Mouse (Mus musculus) lung, embryonic 15.5 days (tissue): Measurements from ENCODE around the gene Osbpl11. TPM values are rescaled to one million over a fixed set of nuclear protein-coding genes. Genes with fewer than 3 reads are reported as not detected.

Experiments used
- ATAC-seq: fragments of 200-750 bp; cut with Nextera tagmentation; 2 replicates; pipeline ENCODE4 v1.8.0; 2017; ENCODE audit warnings: moderate number of reproducible peaks, borderline replicate concordance; ENCODE audit not compliant: low FRiP score, low TSS enrichment; ENCODE audit errors: extremely low read depth
- H3K27ac ChIP-seq: fragments of 300-500 bp; sonication (generic); 2 replicates; pipeline ENCODE4 v1.5.1; 2015; ENCODE audit warnings: moderate library complexity, mild to moderate bottlenecking, inconsistent platforms
- H3K27me3 ChIP-seq: fragments of 300-500 bp; sonication (generic); 2 replicates; pipeline ENCODE4 v1.6.1; 2015; ENCODE audit warnings: inconsistent platforms
- H3K36me3 ChIP-seq: fragments of 300-500 bp; sonication (generic); 2 replicates; pipeline ENCODE4 v1.6.1; 2015; ENCODE audit warnings: inconsistent platforms
- H3K4me1 ChIP-seq: fragments of 300-500 bp; sonication (generic); 2 replicates; pipeline ENCODE4 v1.6.1; 2015; ENCODE audit warnings: inconsistent platforms
- H3K4me2 ChIP-seq: fragments of 300-500 bp; sonication (generic); 2 replicates; pipeline ENCODE4 v1.6.1; 2015; ENCODE audit warnings: inconsistent platforms, mild to moderate bottlenecking, moderate library complexity
- H3K4me3 ChIP-seq: fragments of 300-500 bp; sonication (generic); 2 replicates; pipeline ENCODE4 v1.5.1; 2015; ENCODE audit warnings: mild to moderate bottlenecking, inconsistent platforms
- H3K9ac ChIP-seq: fragments of 300-500 bp; sonication (generic); 2 replicates; pipeline ENCODE4 v1.6.1; 2015; ENCODE audit warnings: inconsistent platforms
- H3K9me3 ChIP-seq: fragments of 300-500 bp; sonication (generic); 2 replicates; pipeline ENCODE4 v1.6.1; 2016; ENCODE audit warnings: inconsistent platforms
- WGBS: fragments of 180-500 bp; shearing (Covaris S2); methylation state at CpG from one replicate; pipeline ENCODE4 v1.1.7; 2015; 5-methylcytosine and 5-hydroxymethylcytosine counted together
- polyA plus RNA-seq: library from polyadenylated mRNA; unstranded; fragments of >200 nt; fragmentation: Nextera tagmentation; extraction: Ambion mirVana; gene quantifications from 2 replicates; pipeline ENCODE4 v1.2.1, GENCODE M21; 2015

Osbpl11 gene
- polyA plus RNA-seq, 1 experiment from 2014 or later: 19.1 TPM

GRCm38 (mm10) chr16:33283079-33283478 lies 98.2 kb downstream of the Osbpl11 start:
- H3K36me3 ChIP-seq: peaks cover 64% of the 10 kb centered on the region
- no peak overlapping the region for H3K4me3 ChIP-seq
- H3K4me2 ChIP-seq: no peak overlapping the region
- H3K9ac ChIP-seq: no peak overlapping the region
- no peak for ATAC-seq
- WGBS: 71% methylated on average over 1 of the region's 1 CpGs
- H3K27ac ChIP-seq: no peak overlapping the region
- no peaks in the 10 kb centered on the region for H3K27me3 ChIP-seq
- H3K4me1 ChIP-seq: no peaks in the 10 kb centered on the region
- H3K9me3 ChIP-seq: no peaks in the 10 kb centered on the region

GRCm38 (mm10) chr16:33288536-33288935 lies 103.7 kb downstream of the Osbpl11 start:
- Histone ChIP-seq H3K4me2 (no peak overlapping the region), H3K9me3 (no peaks in the 10 kb centered on the region), H3K9ac (no peak overlapping the region), H3K36me3 (peaks cover 84% of the 10 kb centered on the region), H3K4me1 (no peaks in the 10 kb centered on the region), H3K4me3 (no peak overlapping the region), H3K27me3 (no peaks in the 10 kb centered on the region), H3K27ac (no peak overlapping the region)
- WGBS: 88% methylated on average over 9 of the region's 9 CpGs
- ATAC-seq: no peak

GRCm38 (mm10) chr16:33289981-33290380 lies 105.1 kb downstream of the Osbpl11 start:
- Histone ChIP-seq H3K36me3 (peaks cover 94% of the 10 kb centered on the region), H3K9me3 (no peaks in the 10 kb centered on the region), H3K4me3 (no peak overlapping the region), H3K4me1 (no peaks in the 10 kb centered on the region), H3K27ac (no peak overlapping the region), H3K27me3 (no peaks in the 10 kb centered on the region), H3K9ac (no peak overlapping the region), H3K4me2 (no peak overlapping the region)
- no peak for ATAC-seq
- 80% methylated on average over 7 of the region's 7 CpGs for WGBS

GRCm38 (mm10) chr16:33292241-33292640 lies 107.4 kb downstream of the Osbpl11 start:
- no peak overlapping the region for H3K4me3 ChIP-seq
- H3K9ac ChIP-seq: no peak overlapping the region
- peaks cover 97% of the 10 kb centered on the region for H3K36me3 ChIP-seq
- WGBS: 93% methylated on average over 7 of the region's 7 CpGs
- no peak overlapping the region for H3K27ac ChIP-seq
- no peaks in the 10 kb centered on the region for H3K9me3 ChIP-seq
- ATAC-seq: no peak
- H3K4me1 ChIP-seq: no peaks in the 10 kb centered on the region
- H3K27me3 ChIP-seq: no peaks in the 10 kb centered on the region
- H3K4me2 ChIP-seq: no peak overlapping the region

Other genes with a start within 250 kb of the Osbpl11 start
- gene Iqcg, start 128.9 kb upstream of the Osbpl11 start, polyA plus RNA-seq: 4.1 and 4.3 TPM in 2 replicates
- 891 and 974 TPM in 2 replicates for gene Rpl35a, start 128.6 kb upstream of the Osbpl11 start, polyA plus RNA-seq
- gene Lmln, start 122.5 kb upstream of the Osbpl11 start, polyA plus RNA-seq: 1.7 and 4.2 TPM in 2 replicates
- 114 and 117 TPM in 2 replicates for gene Snx4, start 66.4 kb downstream of the Osbpl11 start, polyA plus RNA-seq
- gene Zfp148, start 195.8 kb downstream of the Osbpl11 start, polyA plus RNA-seq: 55.5 and 61.4 TPM in 2 replicates